Mouse (Mus musculus) heart, postnatal 36 days (tissue): ENCODE data around the gene Bex4. TPM values are rescaled to one million over a fixed set of nuclear protein-coding genes. Genes with fewer than 3 reads are reported as not detected.

Source experiments
- DNase-seq, 2 experiments: peaks; one replicate each; pipeline ENCODE4 v3.0.0; 2021 to 2022
- intact Hi-C: fragments of 180-260 bp; cut with DNase I; formaldehyde crosslinking; loops from one replicate; pipeline ENCODE4 v1.15.1; 2025
- microRNA-seq, 2 experiments: library from miRNA; unstranded; fragments of <30 nt; microRNA quantifications; one replicate each; pipeline ENCODE4 v1.2.0; 2021; ENCODE audit warnings: borderline number of aligned reads in 2 of 2
- total RNA-seq, 2 experiments: library from RNA; stranded (reverse); gene quantifications; 2 replicates each; pipeline ENCODE4 v1.2.3; 2021

The Bex4 gene
- total RNA-seq, 2 experiments from 2014 or later = 0.49 to 1.2 TPM

DNA sequence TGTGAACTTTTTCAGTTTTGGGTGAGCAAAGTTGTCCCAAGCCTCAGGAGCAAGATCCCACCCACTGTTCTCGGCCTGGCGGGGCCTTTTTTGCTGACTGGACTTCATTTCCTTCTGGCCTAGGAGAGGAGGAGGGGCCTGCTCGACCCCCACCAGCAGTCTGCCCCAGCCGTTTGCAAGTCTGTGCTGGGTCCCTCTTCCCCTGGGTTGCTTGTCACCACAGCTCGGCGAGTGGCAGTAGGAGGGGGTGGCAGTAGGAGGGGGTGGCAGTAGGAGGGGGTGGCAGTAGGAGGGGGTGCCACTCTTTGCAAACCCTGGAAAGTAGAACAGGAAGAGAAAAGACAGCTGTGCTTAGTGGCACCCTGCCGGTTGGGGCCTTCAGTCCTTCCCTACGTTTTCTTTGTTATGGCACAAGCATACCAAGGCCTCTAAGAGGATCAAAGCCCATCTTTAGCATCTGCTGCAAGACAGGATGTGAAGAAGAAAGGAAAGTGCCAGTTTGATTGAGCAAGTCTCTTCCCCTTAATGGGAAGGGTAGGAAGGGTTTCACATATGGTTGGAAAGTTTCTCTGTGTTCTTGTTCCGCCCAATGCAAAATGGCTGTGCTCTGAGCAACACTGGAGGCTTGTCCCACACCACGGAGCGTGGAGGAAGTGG, 42.2 kb downstream of the Bex4 start:
- intact Hi-C loops = no loop called here
- no peak for DNase-seq

DNA sequence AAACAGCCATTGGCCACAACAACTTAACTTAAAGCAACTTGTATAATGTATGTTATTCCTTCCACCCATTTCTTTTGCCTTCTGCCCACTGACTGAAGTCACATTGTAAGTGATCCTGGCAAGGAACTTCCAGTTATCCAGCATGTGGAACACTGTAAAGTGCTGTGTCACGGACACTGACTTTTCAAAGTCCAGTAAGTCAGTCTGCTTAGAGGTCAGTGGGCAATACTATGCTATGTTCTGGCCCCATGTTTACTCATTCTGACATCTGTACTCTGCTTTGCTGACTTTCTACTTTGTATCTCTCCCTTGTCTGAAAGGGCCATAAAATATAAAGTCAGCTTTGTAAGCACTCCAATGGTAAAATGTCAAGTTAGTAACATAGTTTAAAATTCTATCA, 44.3 kb downstream of the Bex4 start:
- DNase-seq = no peak
- intact Hi-C loops = no loop called here

Small RNA genes lying within 50 kb of the gene (microRNA-seq; reads per million reads assigned to microRNA genes)
- gene Mir6383 = 0 reads per million in 2 experiments

Other genes starting within 250 kb of the Bex4 start
- 1 to 10 TPM; 1.4 to 2.2 TPM for gene Arxes2, start 145.2 kb upstream of the Bex4 start, total RNA-seq
- under 1 TPM; 0.25 to 0.33 TPM for gene Arxes1, start 105.6 kb upstream of the Bex4 start, total RNA-seq
- gene Bex2, start 70.8 kb upstream of the Bex4 start, total RNA-seq = not detected
- gene Nxf3, start 53.7 kb upstream of the Bex4 start, total RNA-seq = under 1 TPM in 1 of 2 experiments, not detected in 1; 0.17 TPM
- gene Tceal8, start 33.3 kb downstream of the Bex4 start, total RNA-seq = 10 to 100 TPM; 17.0 to 19.2 TPM
- gene Tceal5, start 64.9 kb downstream of the Bex4 start, total RNA-seq = under 1 TPM in 1 of 2 experiments, not detected in 1; 0.58 TPM
- 1 to 10 TPM in 1 of 2 experiments, not detected in 1; 1.1 TPM for gene Tceal7, start 75.8 kb downstream of the Bex4 start, total RNA-seq
- gene Bex1, start 76.5 kb downstream of the Bex4 start, total RNA-seq = 1 to 10 TPM; 2.7 to 3.1 TPM
- gene Tceal9, start 106.1 kb downstream of the Bex4 start, total RNA-seq = 10 to 100 TPM; 26.8 to 32.9 TPM
- gene Bex3, start 131.3 kb downstream of the Bex4 start, total RNA-seq = 10 to 100 TPM in 1 of 2 experiments, 1 to 10 TPM in 1; 8.3 to 15.1 TPM